Mouse (Mus musculus) kidney, postnatal 36 days (tissue): ENCODE results near the gene Cald1.
A peak's percentile ranks its signal among the peaks of the same experiment; 100 is the strongest.

ENCODE experiments used
- DNase-seq, 2 experiments: peaks; one replicate each; pipeline ENCODE4 v3.0.0; 2021 to 2022; ENCODE audit warnings: mixed read lengths in 2 of 2

Gene Cald1

GRCm38 (mm10) chr6:34615419-34615818, 17.1 kb downstream of the Cald1 start:
- DNase-seq = no peak

- no peak for DNase-seq
Measured at GRCm38 (mm10) chr6:34619494-34619893, 21.2 kb downstream of the Cald1 start.

DNA sequence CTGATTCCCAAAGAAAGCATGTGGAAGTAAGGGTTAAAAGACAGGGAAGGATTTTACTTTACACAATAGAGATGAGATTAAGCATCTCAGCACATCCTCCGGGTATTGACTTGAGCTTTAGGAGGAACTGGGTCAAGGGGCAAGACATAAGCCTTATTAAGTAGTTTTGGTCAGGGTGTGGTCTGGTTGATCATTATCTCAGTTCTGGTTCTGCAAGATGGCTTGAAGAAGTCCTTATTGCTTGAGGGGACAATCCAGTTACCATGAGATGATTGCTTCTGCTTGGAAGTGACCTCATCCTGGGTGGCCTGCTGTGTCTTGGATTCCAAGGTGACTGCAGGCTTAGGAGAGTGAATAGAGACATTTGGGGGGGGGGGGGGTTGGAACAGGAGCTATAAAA, 21.9 kb downstream of the Cald1 start:
- DNase-seq = no peak

GRCm38 (mm10) chr6:34622865-34623264, 24.6 kb downstream of the Cald1 start:
- DNase-seq = no peak

GRCm38 (mm10) chr6:34623290-34623689, 25.0 kb downstream of the Cald1 start:
- DNase-seq = no peak

DNA sequence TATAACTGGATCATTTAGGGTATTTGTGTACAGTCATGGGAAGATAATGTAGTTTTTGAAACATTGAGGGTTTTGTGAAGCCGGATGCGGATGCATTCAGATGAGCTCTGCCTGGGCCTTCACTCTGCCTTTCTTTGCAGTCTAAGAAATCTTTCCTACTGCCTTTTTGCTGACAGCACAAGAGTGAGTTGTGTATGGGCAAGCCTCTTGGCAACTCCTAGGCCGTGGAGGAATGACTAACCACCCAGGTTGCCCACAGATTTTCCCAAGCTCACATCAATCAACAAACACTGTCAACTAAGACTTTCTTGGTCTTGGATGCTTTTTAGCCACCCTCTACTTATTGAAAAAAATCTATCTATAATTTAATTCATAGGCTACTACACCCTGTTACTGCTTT, 26.2 kb downstream of the Cald1 start:
- DNase-seq = no peak

- DNase-seq = peak in 1 of 2 experiments; percentile 40
Measured at GRCm38 (mm10) chr6:34626586-34627245, 28.4 kb downstream of the Cald1 start.

GRCm38 (mm10) chr6:34628131-34628530, 29.8 kb downstream of the Cald1 start:
- DNase-seq = no peak

- DNase-seq = no peak
Measured at GRCm38 (mm10) chr6:34633776-34634175, 35.5 kb downstream of the Cald1 start.

GRCm38 (mm10) chr6:34637588-34638438, 39.5 kb downstream of the Cald1 start:
- DNase-seq = no peak

GRCm38 (mm10) chr6:34638667-34639066, 40.4 kb downstream of the Cald1 start:
- DNase-seq = peak; percentile 75 to 78

GRCm38 (mm10) chr6:34640226-34640625, 41.9 kb downstream of the Cald1 start:
- no peak for DNase-seq

DNA sequence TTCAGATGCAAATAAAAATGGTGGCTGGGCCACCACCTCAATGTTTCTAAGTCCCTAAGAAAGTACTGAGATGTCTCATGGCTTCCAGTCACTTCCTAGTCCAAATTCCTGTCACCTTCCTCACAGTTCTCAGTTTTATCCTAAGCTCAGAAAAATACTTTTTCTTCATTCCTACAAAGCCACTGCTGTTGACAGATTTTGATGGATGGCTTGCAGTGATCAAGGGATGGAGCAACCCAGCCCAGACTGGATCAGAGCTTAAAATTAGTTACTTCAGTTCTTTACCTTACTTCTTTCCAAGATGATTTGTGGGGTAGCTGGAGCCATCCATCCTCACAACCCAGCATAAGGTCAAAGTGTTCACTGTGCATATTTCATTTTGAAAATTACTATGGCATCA, 42.8 kb downstream of the Cald1 start:
- no peak for DNase-seq

DNA sequence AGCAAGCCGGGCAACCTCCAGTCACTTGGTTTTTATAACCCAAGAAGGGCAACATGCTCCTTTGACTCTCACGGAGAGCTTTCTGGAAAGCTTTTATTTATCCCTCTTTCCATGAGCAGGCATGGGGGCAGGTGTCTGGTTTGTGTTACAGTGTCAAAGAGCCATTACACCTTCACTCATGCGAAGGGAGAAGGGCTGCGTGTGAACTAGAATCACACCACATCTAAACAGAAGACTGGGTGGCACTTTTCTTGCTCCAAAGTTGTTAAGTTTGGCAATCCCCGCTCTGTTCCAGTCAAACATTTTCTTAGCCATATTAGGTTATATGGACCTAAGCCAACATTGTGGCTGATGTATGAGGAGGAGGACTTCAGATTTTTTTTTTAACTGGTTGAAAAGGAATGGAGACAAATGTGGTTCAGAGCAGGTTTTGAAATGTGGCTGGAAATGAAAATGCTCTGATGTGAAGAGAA, 43.8 kb downstream of the Cald1 start:
- DNase-seq = no peak

- no peak for DNase-seq
Measured at GRCm38 (mm10) chr6:34648017-34648787, 49.9 kb downstream of the Cald1 start.

GRCm38 (mm10) chr6:34651298-34651697, 53.0 kb downstream of the Cald1 start:
- DNase-seq = no peak

DNA sequence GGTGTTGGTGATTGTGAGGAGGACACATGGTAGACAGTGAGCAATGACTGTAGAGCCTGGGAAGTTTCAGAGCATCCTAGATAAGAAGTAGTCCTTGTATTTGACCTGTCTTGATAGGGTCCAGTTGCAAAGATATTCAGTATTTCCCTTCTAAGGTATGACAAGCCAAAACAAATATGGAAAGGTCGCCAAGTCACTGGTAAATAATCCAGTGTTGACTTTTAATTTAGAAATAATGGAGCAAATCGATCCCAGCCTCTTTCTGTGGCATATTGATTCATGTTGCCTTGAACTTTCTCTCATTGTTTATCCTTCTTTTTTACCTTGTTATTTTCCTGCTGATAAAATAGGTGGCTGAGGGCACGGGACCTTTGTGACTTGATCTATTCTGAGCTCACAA, 57.4 kb downstream of the Cald1 start:
- DNase-seq = no peak

DNA sequence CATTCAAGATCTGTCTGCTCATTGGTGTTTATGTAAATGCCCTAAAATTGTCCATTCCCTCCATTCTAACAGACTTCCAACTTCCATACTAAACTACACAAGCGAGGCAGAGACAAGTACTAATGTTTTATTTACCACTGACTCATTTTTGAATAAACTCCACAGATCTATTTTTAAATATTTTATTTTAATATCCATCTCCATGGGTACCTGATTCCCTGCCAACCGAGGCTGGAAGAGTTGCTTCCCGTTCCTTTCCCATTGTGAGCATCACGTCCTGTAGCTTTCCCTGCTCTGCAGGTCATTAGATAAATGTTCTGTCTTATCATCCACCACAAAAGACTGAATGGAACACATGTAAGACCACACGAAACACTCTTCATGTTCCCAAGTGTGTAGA, 60.5 kb downstream of the Cald1 start:
- peak; percentile 29 to 33 for DNase-seq

GRCm38 (mm10) chr6:34660724-34661123, 62.4 kb downstream of the Cald1 start:
- peak in 1 of 2 experiments; percentile 51 for DNase-seq

DNA sequence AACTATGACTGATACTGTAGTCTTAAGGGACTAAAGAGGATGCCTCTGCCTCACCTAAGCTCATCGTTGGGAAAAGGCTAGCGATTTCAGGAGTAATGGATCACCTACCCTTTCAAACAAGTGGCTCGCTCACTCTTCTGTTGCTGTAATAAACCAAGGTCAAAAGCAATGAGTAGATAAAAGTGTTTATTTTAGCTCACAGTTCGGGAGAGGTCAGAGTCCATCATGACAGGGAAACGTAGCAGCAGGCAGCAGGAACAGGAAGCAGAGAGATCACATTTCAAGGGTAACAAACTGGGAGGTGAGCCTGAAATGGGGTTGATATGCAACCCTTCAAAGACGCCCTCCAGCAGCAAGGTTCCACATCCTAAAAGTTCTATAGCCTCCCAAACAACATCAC, 64.3 kb downstream of the Cald1 start:
- no peak for DNase-seq

DNA sequence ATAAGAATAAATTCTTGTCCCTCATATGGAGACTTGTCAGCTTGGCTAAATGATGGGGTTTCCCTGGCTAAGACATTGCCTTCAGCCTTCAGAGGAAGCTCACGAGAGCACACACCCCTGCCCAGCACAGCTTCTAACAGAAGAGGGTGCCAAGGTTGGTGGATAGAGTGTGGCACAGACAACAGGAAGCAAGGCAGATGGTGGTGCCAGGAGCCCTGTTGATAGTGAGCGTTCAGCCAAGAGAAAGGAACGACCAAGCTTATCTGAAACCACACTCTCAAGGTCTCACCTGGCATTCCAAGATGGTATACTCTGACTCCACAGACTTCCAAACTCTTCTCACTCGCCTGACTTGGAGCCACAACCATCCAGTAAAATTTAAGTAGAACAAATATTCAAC, 66.0 kb downstream of the Cald1 start:
- no peak for DNase-seq

DNA sequence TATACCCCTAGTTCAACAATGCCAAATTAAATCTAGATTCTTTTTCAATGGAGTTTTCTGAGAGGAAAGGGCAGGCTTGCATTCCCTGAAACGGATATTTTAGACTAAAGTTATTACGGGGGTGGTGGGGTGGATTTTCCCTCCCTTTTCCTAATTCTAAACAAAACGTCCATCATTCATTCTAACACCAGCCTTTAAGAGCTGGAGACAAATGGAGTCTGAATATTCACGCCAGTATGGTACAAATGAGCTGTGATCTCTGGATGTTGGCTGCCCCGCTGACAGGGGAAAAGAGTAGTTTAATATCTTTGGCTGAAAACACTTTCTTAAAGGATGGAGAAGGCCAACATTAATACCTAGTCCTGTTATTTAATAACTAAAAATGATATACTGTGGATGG, 66.4 kb downstream of the Cald1 start:
- DNase-seq = no peak

GRCm38 (mm10) chr6:34668739-34669254, 70.5 kb downstream of the Cald1 start:
- DNase-seq = no peak
